Mouse (Mus musculus) testis, postnatal 14 days (tissue): ENCODE measurements around the gene Rhog.

Experiments
- DNase-seq: peaks from one replicate; pipeline ENCODE4 v3.0.0; 2021; ENCODE audit warnings: low spot score

Rhog gene

GRCm38 (mm10) chr7:102250631-102251214, 5.1 kb downstream of the Rhog start:
- peak; percentile 86 for DNase-seq

DNA sequence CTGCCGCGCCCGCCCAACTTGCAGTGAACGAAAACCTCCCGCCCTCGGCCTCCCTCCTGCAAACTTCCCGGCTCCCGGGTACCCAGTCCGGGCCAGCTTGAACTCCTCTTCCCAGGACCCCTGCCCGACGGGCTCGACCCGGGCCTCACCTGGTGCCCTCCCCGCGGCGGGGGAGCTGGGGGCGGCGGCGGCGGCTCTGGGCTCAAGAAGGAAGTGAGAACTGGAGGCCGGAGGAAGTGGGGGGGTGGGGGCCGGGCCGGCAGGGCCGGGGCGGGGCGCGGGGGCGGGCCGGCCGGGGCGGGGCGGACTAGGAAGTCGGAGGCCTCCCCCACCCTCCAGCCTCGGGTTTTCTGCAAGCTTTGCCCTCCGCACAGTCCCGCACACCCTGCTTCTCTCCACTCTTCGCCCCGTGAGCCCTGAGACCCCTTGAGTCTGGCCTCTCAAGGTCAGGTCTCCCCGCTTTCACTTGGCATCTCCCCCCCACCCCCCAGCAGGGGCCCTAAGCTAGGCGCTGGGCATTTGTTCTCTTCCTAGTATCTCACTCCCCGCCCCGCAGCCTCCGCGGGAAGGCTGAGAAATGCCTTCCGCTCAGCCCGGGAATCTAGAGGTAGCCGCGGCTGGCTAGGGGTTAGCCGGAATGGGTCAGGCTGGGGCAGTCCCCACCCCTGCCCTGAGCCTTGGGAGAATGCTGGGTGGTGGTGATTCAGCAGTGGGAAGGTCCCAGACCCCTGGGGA, 5.8 kb downstream of the Rhog start:
- DNase-seq = peak; percentile 77

GRCm38 (mm10) chr7:102249531-102249895, 6.3 kb downstream of the Rhog start:
- DNase-seq = peak; percentile 83

- no peak for DNase-seq
Measured at GRCm38 (mm10) chr7:102248691-102249404, 7.0 kb downstream of the Rhog start.

GRCm38 (mm10) chr7:102246956-102247797, 8.7 kb downstream of the Rhog start:
- DNase-seq = no peak

DNA sequence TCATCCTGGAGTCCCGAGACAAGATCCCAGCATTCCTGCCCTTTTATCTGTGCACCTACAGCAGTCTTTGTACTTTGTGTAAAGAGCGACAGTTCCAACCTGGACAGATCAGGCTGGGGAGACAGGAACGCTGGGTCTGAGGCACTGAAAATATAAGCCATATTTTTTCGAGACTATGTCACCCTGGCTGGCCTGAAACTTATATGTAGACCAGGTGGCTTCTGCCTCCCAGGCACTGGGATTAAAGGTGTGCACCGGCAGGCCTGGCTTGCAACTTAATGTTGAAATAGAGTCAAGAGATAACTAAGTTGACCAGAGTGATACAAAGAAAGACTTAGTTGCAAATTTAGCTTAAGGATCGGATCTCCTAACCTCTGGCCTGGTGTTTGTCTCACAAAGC, 9.6 kb downstream of the Rhog start:
- DNase-seq = peak; percentile 45

DNA sequence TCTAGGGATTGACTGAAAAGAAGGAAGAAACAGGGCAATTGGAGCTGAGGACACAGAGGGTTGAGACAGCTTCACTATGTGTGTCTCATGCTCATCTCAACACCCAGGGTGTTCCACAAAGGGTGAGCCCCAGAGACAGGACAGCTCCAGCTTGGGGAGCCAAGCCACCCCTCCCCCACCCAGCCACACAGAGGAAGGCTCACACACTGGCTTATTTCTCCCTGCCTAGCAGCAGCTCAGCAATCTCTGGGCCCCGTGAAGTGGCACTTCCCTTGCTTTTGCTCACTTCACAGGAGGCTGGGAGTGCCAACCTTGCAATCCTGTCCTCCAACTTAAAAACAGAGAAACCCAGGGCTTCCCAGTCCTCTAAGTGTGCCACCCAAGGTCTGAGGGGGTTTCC, 10.1 kb downstream of the Rhog start:
- no peak for DNase-seq

DNA sequence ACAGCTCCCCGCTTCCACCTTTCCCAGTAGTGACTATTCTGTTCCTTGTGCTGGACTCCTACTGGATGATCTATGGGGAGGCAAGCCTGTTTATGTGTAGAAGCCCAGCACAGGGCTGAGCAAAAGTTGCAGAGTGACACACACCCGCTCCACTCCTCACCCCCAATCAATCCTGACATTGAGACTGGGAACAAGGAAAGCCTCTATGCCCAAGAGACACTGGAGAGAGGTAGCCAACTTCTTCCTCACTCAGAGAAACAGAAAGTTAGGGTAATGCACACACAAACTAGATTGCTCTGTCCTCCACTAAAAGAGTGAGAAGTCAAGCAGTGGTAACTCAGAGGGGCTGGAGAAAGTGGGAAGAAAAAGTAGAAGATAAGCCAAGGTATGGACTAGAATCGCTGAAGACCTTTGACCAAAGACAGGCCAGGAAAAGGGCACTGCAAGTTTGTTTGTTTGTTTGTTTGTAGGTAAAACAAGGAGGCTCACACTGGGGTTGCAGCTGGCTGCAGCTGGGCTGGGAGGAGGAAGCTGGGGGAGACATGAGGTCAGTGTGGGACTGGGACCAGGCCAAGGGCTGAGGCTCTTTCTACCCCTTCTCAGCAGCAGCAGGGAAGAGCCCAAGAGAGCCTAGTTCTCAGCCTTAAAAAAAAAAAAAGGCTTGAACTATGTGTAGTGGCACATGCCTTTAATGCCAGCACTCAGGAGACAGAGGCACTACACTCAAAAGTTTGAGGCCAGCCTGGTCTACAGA, 10.9 kb downstream of the Rhog start:
- DNase-seq = no peak

- no peak for DNase-seq
Measured at GRCm38 (mm10) chr7:102243870-102244269, 12.0 kb downstream of the Rhog start.

DNA sequence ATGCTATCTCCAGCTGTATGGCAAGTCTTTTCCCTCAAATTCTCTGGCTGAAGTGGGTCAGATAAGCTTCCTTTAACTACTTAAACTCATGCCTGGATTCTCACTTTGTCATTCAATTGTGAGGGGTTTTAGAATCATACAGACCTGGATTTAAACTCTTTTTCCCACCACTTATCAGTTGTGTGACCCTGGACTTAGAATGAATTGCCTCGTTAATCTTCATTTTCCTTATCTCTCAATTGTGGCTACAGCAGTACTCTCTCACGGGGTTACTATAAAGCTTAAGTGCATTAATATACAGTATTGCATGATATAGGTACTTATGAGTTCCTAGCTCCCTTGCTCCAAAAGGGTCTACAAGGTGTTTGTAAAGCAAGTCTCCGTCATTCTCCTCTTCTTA, 12.9 kb downstream of the Rhog start:
- no peak for DNase-seq

GRCm38 (mm10) chr7:102242371-102242770, 13.5 kb downstream of the Rhog start:
- DNase-seq = no peak

- no peak for DNase-seq
Measured at GRCm38 (mm10) chr7:102239591-102239990, 16.3 kb downstream of the Rhog start.

DNA sequence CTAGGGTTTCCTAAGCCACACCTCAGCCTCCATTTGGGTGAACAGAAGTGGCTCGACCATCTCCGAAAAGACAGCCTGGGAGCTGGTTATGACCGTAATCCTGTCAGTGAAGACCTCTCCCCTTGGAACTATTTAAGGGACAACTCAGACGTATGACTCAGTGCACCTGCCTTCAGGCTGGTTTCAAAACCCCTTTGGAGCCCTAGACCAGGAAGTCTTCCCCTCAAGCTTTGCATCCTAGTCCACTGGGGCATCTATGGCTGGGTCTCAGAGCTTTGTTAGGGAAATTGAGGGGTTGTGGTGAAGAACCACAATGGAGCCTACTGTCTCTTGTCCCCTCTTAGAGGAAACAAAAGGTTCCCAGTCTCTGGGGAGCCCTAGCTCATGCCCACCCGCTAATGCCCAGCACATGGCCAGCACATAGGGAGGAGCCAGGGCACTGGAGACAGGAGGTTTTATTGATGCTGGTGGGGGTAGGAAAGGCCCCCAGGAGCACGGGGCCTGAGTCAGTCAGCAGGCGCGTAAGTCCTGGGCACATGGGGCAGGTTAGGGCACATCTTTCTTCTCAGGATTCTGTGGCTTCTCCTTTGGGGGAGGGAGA, 17.1 kb downstream of the Rhog start:
- DNase-seq = no peak

- DNase-seq = no peak
Measured at GRCm38 (mm10) chr7:102233059-102233458, 22.8 kb downstream of the Rhog start.

DNA sequence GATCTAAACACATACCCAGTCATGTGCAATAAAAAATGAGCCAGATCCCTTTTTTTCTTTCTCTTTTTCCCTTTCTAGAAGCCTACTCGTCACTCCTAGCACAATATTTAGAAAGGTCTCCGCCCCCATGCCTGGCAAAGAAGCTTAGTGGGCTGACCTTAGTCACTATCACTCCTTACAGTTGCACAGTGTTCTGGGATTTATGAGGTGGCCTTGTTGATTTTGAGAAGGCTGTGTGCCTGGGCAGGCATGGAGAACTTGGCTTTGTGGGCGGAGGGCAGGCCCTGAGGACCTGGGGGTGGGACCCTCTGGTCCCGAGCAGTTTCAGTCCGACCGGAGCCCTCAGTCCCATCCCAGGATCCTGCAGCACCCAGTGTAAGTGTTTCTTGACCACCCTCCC, 26.0 kb downstream of the Rhog start:
- peak; percentile 80 for DNase-seq

DNA sequence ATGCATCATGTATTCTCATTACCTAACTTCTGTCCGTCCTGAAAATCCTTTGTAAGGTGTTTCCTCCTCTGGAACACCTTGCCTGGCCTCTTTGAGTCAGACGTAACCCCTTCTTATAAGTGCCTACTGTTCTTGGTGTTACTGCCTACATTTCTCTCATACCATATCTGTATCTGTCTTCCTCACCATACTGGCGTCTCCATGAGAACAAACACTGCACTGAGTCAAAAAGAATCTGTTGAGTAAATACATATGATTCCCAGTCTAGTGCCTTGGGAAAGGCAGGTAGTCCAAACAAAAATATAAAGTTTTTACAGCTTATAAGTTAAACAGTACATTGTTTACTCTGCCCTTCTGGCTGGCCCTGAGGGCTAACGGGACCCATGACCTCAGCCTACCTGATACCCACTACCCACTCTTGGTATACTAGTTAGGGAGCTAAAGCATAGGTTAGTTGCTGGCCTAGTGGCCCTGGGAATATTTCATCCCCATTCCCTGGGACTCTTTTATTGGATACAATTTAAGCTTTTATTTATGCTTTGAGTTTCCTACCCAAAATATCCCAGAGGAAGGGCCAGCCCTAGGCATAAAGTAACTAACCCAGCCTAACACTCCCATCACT, 27.7 kb downstream of the Rhog start:
- no peak for DNase-seq

DNA sequence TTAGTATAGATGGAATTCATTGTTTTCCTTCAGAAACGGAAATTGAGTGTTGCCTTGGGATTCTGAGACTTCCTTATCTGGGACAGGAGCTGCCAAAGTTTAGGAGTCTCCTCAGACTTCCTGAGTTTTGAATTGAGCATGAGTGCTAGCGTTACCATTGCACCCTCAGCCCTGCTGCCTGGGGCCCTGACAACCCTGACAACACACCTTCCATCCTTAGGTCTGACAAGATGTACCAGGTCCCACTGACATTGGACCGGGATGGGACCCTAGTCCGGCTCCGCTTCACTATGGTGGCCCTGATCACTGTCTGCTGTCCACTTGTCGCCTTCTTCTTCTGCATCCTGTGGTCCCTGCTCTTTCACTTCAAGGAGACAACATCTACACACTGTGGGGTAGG, 29.8 kb downstream of the Rhog start:
- no peak for DNase-seq

GRCm38 (mm10) chr7:102223883-102224738, 31.7 kb downstream of the Rhog start:
- DNase-seq = peak; percentile 65

DNA sequence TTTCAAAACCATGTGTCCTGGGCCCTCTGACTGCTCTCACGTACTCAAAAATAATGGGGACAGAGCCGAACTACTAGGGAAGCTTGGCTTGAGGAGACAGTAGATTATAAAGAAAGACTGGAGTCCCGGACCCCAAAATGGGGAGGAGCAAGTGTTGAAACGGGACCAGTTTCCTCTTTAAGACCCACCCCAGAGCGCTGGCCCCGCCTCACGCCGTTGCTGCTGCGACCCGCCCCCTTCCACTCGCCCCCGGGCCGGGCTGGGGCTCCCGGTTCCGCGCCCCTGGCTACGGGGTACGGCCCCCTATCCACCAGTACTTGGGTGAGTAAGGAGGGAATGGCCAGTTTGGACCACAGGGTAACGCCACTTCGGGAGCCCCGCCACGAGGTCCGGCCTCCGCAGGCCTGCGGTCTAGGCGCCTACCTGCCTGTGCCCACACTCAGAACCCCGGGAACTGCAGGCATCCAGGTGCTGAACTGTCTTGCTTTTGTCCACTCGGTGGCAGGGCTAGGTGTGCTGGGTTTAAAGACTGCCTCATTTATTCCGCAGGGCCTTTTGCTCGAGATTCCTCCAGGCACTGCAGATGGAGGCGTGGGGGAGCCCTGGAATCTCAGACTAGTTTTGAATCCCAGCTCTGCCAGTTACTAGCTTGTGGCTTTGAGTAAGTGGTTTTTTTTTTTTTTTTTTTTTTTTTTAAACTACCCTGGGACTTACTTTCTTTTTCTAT, 32.9 kb downstream of the Rhog start:
- peak; percentile 66 for DNase-seq
